Mouse (Mus musculus): ENCODE results near the gene Hrh1.

DNA sequence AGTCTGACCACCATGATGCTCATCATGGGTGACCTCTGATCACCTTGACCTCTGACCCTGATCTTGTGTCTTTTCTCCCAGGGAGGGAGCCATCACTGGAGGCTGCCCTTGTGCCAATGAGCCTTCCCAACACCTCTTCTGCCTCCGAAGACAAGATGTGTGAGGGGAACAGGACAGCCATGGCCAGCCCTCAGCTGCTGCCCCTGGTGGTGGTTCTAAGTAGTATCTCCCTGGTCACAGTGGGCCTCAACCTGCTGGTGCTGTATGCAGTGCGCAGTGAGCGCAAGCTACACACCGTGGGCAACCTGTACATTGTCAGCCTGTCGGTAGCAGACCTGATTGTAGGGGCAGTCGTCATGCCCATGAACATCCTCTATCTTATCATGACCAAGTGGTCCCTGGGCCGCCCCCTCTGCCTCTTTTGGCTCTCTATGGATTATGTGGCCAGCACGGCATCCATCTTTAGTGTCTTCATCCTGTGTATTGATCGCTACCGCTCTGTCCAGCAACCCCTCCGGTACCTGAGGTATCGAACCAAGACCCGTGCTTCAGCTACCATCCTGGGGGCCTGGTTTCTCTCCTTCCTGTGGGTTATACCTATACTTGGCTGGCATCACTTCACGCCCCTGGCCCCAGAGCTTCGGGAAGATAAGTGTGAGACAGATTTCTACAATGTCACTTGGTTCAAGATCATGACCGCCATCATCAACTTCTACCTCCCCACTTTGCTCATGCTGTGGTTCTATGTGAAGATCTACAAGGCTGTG is 82.1 kb downstream of the Hrh1 start:
- TF ChIP-seq CTCF (IDR thresholded peaks at IDR 0.05; ENCODE audit: borderline replicate concordance, insufficient read depth, low read length) = peak; percentile 22; the same call in 1 of the 2 replicates
- TF ChIP-seq POLR2A (IDR thresholded peaks at IDR 0.05; ENCODE audit: low read depth, low read length) = no peak
